Mouse (Mus musculus): ENCODE data around the gene Xylt1.

- TF ChIP-seq CTCF (IDR thresholded peaks at IDR 0.05; ENCODE audit: borderline replicate concordance, insufficient read depth, low read depth, low read length) (no peak), POLR2A (IDR thresholded peaks at IDR 0.05; ENCODE audit: borderline replicate concordance, insufficient read depth, low read length) (no peak)
Measured at GRCm38 (mm10) chr7:117526570-117526969, 145.8 kb downstream of the Xylt1 start.
